Mouse (Mus musculus) intestine, embryonic 15.5 days (tissue): ENCODE measurements around the gene Akap8. TPM values are rescaled to one million over a fixed set of nuclear protein-coding genes. Genes with fewer than 3 reads are reported as not detected.
A peak's percentile ranks its signal among the peaks of the same experiment; 100 is the strongest.

Source experiments
- ATAC-seq: fragments of 200-750 bp; cut with Nextera tagmentation; 2 replicates; pipeline ENCODE4 v1.8.0; 2017; ENCODE audit warnings: moderate TSS enrichment, moderate library complexity
- H3K27ac ChIP-seq: fragments of 300-500 bp; sonication (generic); 2 replicates; pipeline ENCODE4 v1.5.1; 2015; ENCODE audit warnings: mild to moderate bottlenecking, inconsistent platforms
- H3K27me3 ChIP-seq: fragments of 300-500 bp; sonication (generic); replicated peaks from 2 replicates; pipeline ENCODE4 v1.6.1; 2015; ENCODE audit warnings: inconsistent platforms
- H3K36me3 ChIP-seq: fragments of 300-500 bp; sonication (generic); 2 replicates; pipeline ENCODE4 v1.6.1; 2015; ENCODE audit warnings: inconsistent platforms
- H3K4me1 ChIP-seq: fragments of 300-500 bp; sonication (generic); replicated peaks from 2 replicates; pipeline ENCODE4 v1.6.1; 2015; ENCODE audit warnings: inconsistent platforms
- H3K4me2 ChIP-seq: fragments of 300-500 bp; sonication (generic); replicated peaks from 2 replicates; pipeline ENCODE4 v1.6.1; 2015; ENCODE audit warnings: mild to moderate bottlenecking, inconsistent platforms
- H3K4me3 ChIP-seq: fragments of 300-500 bp; sonication (generic); replicated peaks from 2 replicates; pipeline ENCODE4 v1.5.1; 2015; ENCODE audit warnings: inconsistent platforms
- H3K9ac ChIP-seq: fragments of 300-500 bp; sonication (generic); 2 replicates; pipeline ENCODE4 v1.6.1; 2015; ENCODE audit warnings: inconsistent platforms
- H3K9me3 ChIP-seq: fragments of 300-500 bp; sonication (generic); 2 replicates; pipeline ENCODE4 v1.6.1; 2016; ENCODE audit warnings: inconsistent platforms
- WGBS: fragments of 180-500 bp; shearing (Covaris S2); methylation state at CpG from one replicate; pipeline ENCODE4 v1.1.7; 2015; 5-methylcytosine and 5-hydroxymethylcytosine counted together
- polyA plus RNA-seq: library from polyadenylated mRNA; unstranded; fragments of >200 nt; fragmentation: Nextera tagmentation; extraction: Ambion mirVana; gene quantifications from 2 replicates; pipeline ENCODE4 v1.2.1, GENCODE M21; 2015

The Akap8 gene
- polyA plus RNA-seq, 1 experiment from 2014 or later: 83.2 TPM

- WGBS: 91% methylated on average over 1 of the region's 1 CpGs
- peaks cover 26% of the 10 kb centered on the region for H3K36me3 ChIP-seq
Measured at GRCm38 (mm10) chr17:32341102-32341501, 20.1 kb upstream of the Akap8 start.

DNA sequence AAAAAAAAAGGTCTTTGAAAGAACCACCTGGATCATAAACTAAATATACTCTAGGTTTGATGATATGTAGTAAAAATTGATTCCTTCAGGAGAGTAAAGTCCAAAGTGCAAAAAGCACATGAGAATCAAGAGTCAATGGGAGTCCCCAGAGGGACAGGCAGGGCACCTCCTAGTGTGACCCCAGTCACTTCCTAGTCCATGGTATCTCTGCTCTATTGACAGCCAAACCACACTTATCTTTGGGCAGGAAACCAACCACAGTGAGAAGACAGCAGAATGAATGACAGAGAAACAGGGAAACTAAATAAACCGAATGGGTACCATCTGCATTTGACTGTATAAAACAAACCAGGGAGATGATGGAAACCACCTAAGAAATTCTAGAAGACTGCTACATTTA lies 19.1 kb upstream of the Akap8 start:
- no peaks in the 10 kb centered on the region for H3K27me3 ChIP-seq
- peaks cover 34% of the 10 kb centered on the region for H3K36me3 ChIP-seq
- no peak overlapping the region for H3K27ac ChIP-seq
- no peak for ATAC-seq
- H3K4me2 ChIP-seq: no peak overlapping the region
- H3K4me1 ChIP-seq: no peaks in the 10 kb centered on the region
- no peak overlapping the region for H3K4me3 ChIP-seq
- 76% methylated on average over 1 of the region's 1 CpGs for WGBS
- no peaks in the 10 kb centered on the region for H3K9me3 ChIP-seq
- H3K9ac ChIP-seq: no peak overlapping the region

More at GRCm38 (mm10) chr17:32341102-32341501, 20.1 kb upstream of the Akap8 start:
- no peaks in the 10 kb centered on the region for H3K4me1 ChIP-seq
- ATAC-seq: no peak
- H3K27me3 ChIP-seq: no peaks in the 10 kb centered on the region
- H3K9ac ChIP-seq: no peak overlapping the region
- H3K27ac ChIP-seq: no peak overlapping the region
- no peak overlapping the region for H3K4me2 ChIP-seq
- H3K9me3 ChIP-seq: no peaks in the 10 kb centered on the region
- H3K4me3 ChIP-seq: no peak overlapping the region

- Histone ChIP-seq H3K27me3 (no peaks in the 10 kb centered on the region), H3K4me3 (no peak overlapping the region), H3K9me3 (no peaks in the 10 kb centered on the region), H3K4me2 (no peak overlapping the region), H3K27ac (no peak overlapping the region), H3K4me1 (no peaks in the 10 kb centered on the region), H3K9ac (no peak overlapping the region), H3K36me3 (peaks cover 63% of the 10 kb centered on the region)
- no peak for ATAC-seq
- WGBS: 77% methylated on average over 2 of the region's 2 CpGs
Measured at GRCm38 (mm10) chr17:32335869-32336268, 14.8 kb upstream of the Akap8 start.

DNA sequence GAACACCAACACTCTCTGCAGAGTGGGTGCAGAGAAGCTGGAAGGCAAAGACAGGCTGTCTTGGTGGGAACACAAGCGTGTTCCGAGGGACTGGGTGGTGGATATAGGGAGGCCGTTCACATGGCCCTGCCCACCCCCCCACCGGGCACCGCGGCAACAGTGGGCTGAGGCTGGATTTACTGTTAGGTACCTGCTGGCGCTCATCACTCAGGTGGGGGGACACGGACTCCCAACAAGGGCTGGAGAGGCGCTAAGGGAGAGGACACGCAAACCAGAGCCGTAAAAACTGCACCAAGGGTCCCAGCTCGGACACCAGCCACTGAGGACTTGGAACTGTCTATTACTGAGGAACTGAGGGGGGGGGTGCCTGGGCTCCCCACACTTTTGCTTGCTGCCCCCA lies 13.9 kb upstream of the Akap8 start:
- peaks cover 63% of the 10 kb centered on the region for H3K36me3 ChIP-seq
- no peak for ATAC-seq
- no peak overlapping the region for H3K4me3 ChIP-seq
- no peak overlapping the region for H3K9ac ChIP-seq
- H3K27me3 ChIP-seq: no peaks in the 10 kb centered on the region
- WGBS: 92% methylated on average over 12 of the region's 12 CpGs
- no peak overlapping the region for H3K27ac ChIP-seq
- H3K4me2 ChIP-seq: no peak overlapping the region
- H3K9me3 ChIP-seq: no peaks in the 10 kb centered on the region
- H3K4me1 ChIP-seq: no peaks in the 10 kb centered on the region

DNA sequence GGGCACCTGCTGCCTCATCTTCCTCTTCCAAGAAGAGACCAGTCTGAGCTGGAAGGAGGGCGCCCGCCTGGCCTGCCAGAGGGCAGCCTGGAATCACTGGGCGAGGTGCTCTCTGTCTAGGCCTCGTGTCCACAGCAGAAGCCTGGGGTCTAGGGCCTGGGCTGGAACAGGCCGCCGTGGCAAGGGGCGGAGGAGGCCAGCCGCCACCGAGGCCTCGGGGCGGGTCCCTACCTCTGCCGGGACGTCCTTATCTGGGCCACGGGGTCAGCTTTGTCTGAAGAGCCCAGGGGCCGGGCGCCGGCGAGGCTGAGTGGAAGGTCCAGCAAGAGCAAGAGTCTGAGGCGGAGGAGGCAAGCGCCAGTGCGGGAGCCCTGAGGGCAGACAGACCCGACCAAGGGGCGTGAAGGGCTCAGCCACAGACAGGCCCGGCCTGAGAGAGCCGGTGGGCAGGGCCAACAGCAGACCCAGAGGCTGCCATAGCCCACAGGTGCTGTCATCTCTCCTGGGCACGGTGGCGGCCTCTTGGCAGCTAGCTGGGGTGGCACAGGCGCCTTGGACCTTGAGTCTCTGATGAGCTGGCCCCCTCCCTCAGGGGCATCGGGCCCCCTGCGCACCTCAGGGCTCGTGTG lies 12.8 kb upstream of the Akap8 start:
- peak; percentile 58 for ATAC-seq
- Histone ChIP-seq H3K9ac (no peak overlapping the region), H3K4me2 (no peak overlapping the region), H3K4me3 (no peak overlapping the region), H3K27ac (no peak overlapping the region), H3K36me3 (peaks cover 59% of the 10 kb centered on the region), H3K9me3 (no peaks in the 10 kb centered on the region), H3K27me3 (no peaks in the 10 kb centered on the region), H3K4me1 (no peaks in the 10 kb centered on the region)
- WGBS: 72% methylated on average over 31 of the region's 31 CpGs

DNA sequence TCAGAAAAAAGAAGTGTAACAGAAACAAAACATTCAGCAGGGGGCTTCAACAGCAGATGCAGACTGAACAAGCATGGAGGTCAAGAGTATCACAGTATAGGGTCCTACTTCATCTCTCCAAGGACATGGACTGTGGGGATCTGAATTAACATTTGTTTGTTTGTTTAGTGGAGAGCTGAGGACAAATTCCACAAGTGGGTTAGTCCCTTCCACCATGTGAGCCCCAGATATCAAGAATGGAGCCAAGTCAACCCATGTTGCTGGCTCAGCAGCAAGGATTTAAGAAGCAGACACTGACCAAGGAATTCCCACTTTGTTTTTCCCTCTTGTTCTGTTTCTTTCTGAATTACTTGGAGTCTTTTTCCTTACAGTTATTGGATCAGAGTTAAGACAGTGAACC lies 6.5 kb upstream of the Akap8 start:
- peaks cover 14% of the 10 kb centered on the region for H3K36me3 ChIP-seq
- no peak overlapping the region for H3K9ac ChIP-seq
- no peak overlapping the region for H3K4me2 ChIP-seq
- no peak for ATAC-seq
- H3K9me3 ChIP-seq: no peaks in the 10 kb centered on the region
- no peaks in the 10 kb centered on the region for H3K27me3 ChIP-seq
- no peaks in the 10 kb centered on the region for H3K4me1 ChIP-seq
- no peak overlapping the region for H3K27ac ChIP-seq
- no peak overlapping the region for H3K4me3 ChIP-seq

- Histone ChIP-seq H3K27ac (no peak overlapping the region), H3K4me2 (no peak overlapping the region), H3K27me3 (no peaks in the 10 kb centered on the region), H3K36me3 (peaks cover 6% of the 10 kb centered on the region; the same call in 1 of the 2 replicates), H3K9me3 (no peaks in the 10 kb centered on the region), H3K9ac (no peak overlapping the region), H3K4me3 (no peak overlapping the region), H3K4me1 (peaks cover 9% of the 10 kb centered on the region)
- ATAC-seq: no peak
- WGBS: 94% methylated on average over 1 of the region's 1 CpGs
Measured at GRCm38 (mm10) chr17:32322809-32323208, 1.8 kb upstream of the Akap8 start.

DNA sequence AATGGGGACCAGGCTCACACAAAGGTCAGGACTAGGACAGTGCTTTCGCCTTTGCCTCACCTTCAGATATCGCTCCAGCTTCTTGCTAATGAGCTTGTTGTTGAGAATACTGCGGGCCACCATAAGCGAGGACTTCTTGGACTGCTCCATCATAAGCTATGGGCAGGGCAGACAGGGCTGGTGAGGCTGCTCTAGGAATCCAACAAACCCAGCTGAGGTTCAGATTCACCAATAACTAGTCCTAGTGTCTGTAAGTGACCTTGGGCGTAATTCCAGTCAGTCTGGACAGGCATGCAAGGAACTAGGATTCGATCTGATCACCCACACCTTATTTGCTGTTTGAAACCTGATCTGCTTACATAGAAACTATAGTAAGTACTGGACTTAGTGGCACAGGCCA lies 798 bp upstream of the Akap8 start:
- peak overlapping the region; percentile 83 for H3K9ac ChIP-seq
- H3K27me3 ChIP-seq: no peaks in the 10 kb centered on the region
- WGBS: 24% methylated on average over 6 of the region's 6 CpGs
- H3K4me3 ChIP-seq: peak overlapping the region; percentile 69
- peaks cover 9% of the 10 kb centered on the region for H3K4me1 ChIP-seq
- peak overlapping the region; percentile 91 for H3K27ac ChIP-seq
- ATAC-seq: no peak; the same call in 1 of the 2 replicates
- H3K36me3 ChIP-seq: peaks cover 10% of the 10 kb centered on the region
- no peaks in the 10 kb centered on the region for H3K9me3 ChIP-seq
- peak overlapping the region; percentile 77 for H3K4me2 ChIP-seq

DNA sequence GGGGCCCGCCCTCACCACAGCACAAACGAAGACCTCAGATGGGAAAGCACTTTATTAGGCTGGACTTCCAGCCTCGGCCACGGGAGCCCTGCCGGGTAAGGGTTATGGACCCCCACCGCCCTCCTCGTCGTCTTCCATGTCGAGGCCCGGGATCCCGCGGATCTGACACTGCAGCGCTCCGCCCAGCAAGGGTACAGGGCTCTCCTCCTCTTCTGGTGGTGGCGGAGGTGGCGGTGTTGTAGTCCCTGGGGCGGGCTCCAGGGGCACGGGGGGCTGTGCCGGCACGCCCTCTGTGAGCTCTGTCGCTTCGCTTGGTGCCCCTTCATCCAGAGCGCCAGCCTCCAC lies 324 bp upstream of the Akap8 start:
- 0% methylated on average over 23 of the region's 23 CpGs for WGBS
- ATAC-seq: peak; percentile 78
- peak overlapping the region; percentile 83 for H3K9ac ChIP-seq

GRCm38 (mm10) chr17:32319950-32320349 lies 1.1 kb downstream of the Akap8 start:
- Histone ChIP-seq H3K4me2 (peak overlapping the region; percentile 77), H3K36me3 (peaks cover 29% of the 10 kb centered on the region), H3K27me3 (no peaks in the 10 kb centered on the region), H3K9ac (peak overlapping the region; percentile 79), H3K27ac (peak overlapping the region; percentile 98), H3K4me3 (peak overlapping the region; percentile 69), H3K4me1 (peaks cover 9% of the 10 kb centered on the region), H3K9me3 (no peaks in the 10 kb centered on the region)
- ATAC-seq: no peak
- under 1% methylated on average over 7 of the region's 7 CpGs for WGBS

More for the DNA sequence above, 324 bp upstream of the Akap8 start:
- Histone ChIP-seq H3K9me3 (no peaks in the 10 kb centered on the region), H3K4me1 (peaks cover 9% of the 10 kb centered on the region), H3K36me3 (peaks cover 15% of the 10 kb centered on the region), H3K4me2 (peak overlapping the region; percentile 77), H3K27ac (peak overlapping the region; percentile 91), H3K27me3 (no peaks in the 10 kb centered on the region), H3K4me3 (peak overlapping the region; percentile 69)

GRCm38 (mm10) chr17:32317708-32318107 lies 3.3 kb downstream of the Akap8 start:
- no peaks in the 10 kb centered on the region for H3K27me3 ChIP-seq
- H3K36me3 ChIP-seq: peaks cover 48% of the 10 kb centered on the region
- H3K9ac ChIP-seq: no peak overlapping the region
- H3K4me3 ChIP-seq: no peak overlapping the region
- H3K4me2 ChIP-seq: no peak overlapping the region
- H3K9me3 ChIP-seq: no peaks in the 10 kb centered on the region
- 89% methylated on average over 3 of the region's 3 CpGs for WGBS
- H3K4me1 ChIP-seq: peaks cover 9% of the 10 kb centered on the region
- H3K27ac ChIP-seq: no peak overlapping the region
- no peak for ATAC-seq

- no peak overlapping the region for H3K4me2 ChIP-seq
- ATAC-seq: no peak
- no peaks in the 10 kb centered on the region for H3K9me3 ChIP-seq
- H3K36me3 ChIP-seq: peaks cover 55% of the 10 kb centered on the region
- 92% methylated on average over 8 of the region's 8 CpGs for whole genome bisulfite sequencing
- no peaks in the 10 kb centered on the region for H3K27me3 ChIP-seq
- no peak overlapping the region for H3K9ac ChIP-seq
- peaks cover 9% of the 10 kb centered on the region for H3K4me1 ChIP-seq
- no peak overlapping the region for H3K27ac ChIP-seq
- H3K4me3 ChIP-seq: no peak overlapping the region
Measured at GRCm38 (mm10) chr17:32317032-32317431, 4.0 kb downstream of the Akap8 start.

DNA sequence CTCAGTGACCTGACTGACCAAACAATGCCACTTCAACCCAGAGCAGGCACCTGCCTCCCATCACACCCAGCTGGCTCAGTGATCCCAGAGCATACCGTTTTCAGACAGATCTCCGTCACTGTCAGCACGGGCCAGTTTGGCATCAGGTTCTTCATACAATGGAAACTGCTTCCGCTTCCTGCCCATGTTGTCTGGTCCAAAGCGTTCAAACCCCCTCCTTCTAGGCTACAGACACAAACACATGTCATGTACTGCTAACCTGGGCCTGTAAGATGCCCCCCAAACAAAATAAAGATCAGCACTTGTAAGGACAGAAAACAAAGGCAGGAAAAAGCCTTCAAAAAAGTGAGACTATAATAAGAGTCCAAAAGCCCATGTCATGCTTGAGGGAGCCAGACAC lies 5.5 kb downstream of the Akap8 start:
- peaks cover 9% of the 10 kb centered on the region; the same call in 1 of the 2 replicates for H3K4me1 ChIP-seq
- no peak overlapping the region for H3K4me3 ChIP-seq
- no peak for ATAC-seq
- no peaks in the 10 kb centered on the region for H3K9me3 ChIP-seq
- H3K36me3 ChIP-seq: peaks cover 67% of the 10 kb centered on the region
- H3K27ac ChIP-seq: no peak overlapping the region
- no peak overlapping the region for H3K9ac ChIP-seq
- no peak overlapping the region for H3K4me2 ChIP-seq
- no peaks in the 10 kb centered on the region for H3K27me3 ChIP-seq
- WGBS: 92% methylated on average over 5 of the region's 5 CpGs
